ENCODE assay signal across 8 mouse cellular contexts in genomic region chr11:59135904-59136452, GRCm38 (mm10). TPM values are rescaled to one million over a fixed set of nuclear protein-coding genes. Genes with fewer than 3 reads are reported as not detected.
DNase-seq lines count a peak whose midpoint lies in the region; ATAC-seq and TF ChIP-seq lines count a peak whose summit lies in the region.

Gene Obscn, minus strand, starts transcription at chr11:59136402.

- H3K36me3 ChIP-seq in hindbrain, embryonic 14.5 days (replicated peaks; ENCODE audit: control insufficient read depth, insufficient read depth), result no peaks in the 10 kb centered on the region
- no peaks in the 10 kb centered on the region for H3K36me3 ChIP-seq in neural tube, embryonic 15.5 days

- no peak for ATAC-seq in hindbrain, embryonic 14.5 days (ENCODE audit: low FRiP score)
- ATAC-seq in neural tube, embryonic 15.5 days (ENCODE audit: low FRiP score), result no peak

- H3K9ac ChIP-seq in hindbrain, embryonic 14.5 days, result 0 out of 2 replicates have a peak within 1 kb of the TSS, but pooled peaks have one; percentile 26
- no peak within 1 kb of the TSS; the same call in 1 of the 2 replicates for H3K9ac ChIP-seq in neural tube, embryonic 15.5 days (replicated peaks)

- H3K4me2 ChIP-seq in hindbrain, embryonic 14.5 days (replicated peaks), result peak within 1 kb of the TSS; percentile 50
- peak within 1 kb of the TSS; percentile 59 for H3K4me2 ChIP-seq in neural tube, embryonic 15.5 days

- H3K4me1 ChIP-seq in hindbrain, embryonic 14.5 days (replicated peaks; ENCODE audit: control insufficient read depth, insufficient read depth, low read length), result no peaks in the 10 kb centered on the region
- peaks cover 13% of the 10 kb centered on the region for H3K4me1 ChIP-seq in neural tube, embryonic 15.5 days

- TF ChIP-seq CTCF in gastrocnemius, adult 2 months (IDR thresholded peaks at IDR 0.05), result no peak

- H3K9me3 ChIP-seq in hindbrain, embryonic 14.5 days (ENCODE audit: control insufficient read depth, low read length), result no peaks in the 10 kb centered on the region
- no peaks in the 10 kb centered on the region for H3K9me3 ChIP-seq in neural tube, embryonic 15.5 days (replicated peaks)

- H3K4me3 ChIP-seq in gastrocnemius, adult 2 months, result peak within 1 kb of the TSS; percentile 76
- H3K4me3 ChIP-seq in hindbrain, embryonic 14.5 days (replicated peaks; ENCODE audit: low read length), result peak within 1 kb of the TSS; percentile 30
- H3K4me3 ChIP-seq in neural tube, embryonic 15.5 days (replicated peaks), result peak within 1 kb of the TSS; percentile 34

- H3K27me3 ChIP-seq in hindbrain, embryonic 14.5 days (ENCODE audit: control insufficient read depth, insufficient read depth, low read length), result peaks cover 54% of the 10 kb centered on the region
- peaks cover 66% of the 10 kb centered on the region for H3K27me3 ChIP-seq in neural tube, embryonic 15.5 days (replicated peaks)

- intact Hi-C loops in gastrocnemius, adult 2 months (cut with DNase I), result no loop called here
- intact Hi-C loops in left cerebral cortex, postnatal 4 days (cut with DNase I), result no loop called here

- DNase-seq in retina, postnatal 1 day, result peak; percentile 32
- no peak for DNase-seq in retina, embryonic 14.5 days (ENCODE audit: low spot score)
- peak; percentile 67 for DNase-seq in gastrocnemius, adult 2 months
- DNase-seq in hindbrain, embryonic 14.5 days (ENCODE audit: low spot score), result no peak
- DNase-seq in thymus, postnatal 36 days, result no peak
- DNase-seq in left cerebral cortex, postnatal 4 days, result no peak
- DNase-seq in layer of hippocampus, postnatal 36 days, result no peak

- WGBS in hindbrain, embryonic 14.5 days, result 16% methylated on average over 44 of the region's 44 CpGs
- WGBS in neural tube, embryonic 15.5 days, result 18% methylated on average over 44 of the region's 44 CpGs

- peak within 1 kb of the TSS; percentile 99 for H3K27ac ChIP-seq in gastrocnemius, adult 2 months
- no peak within 1 kb of the TSS for H3K27ac ChIP-seq in hindbrain, embryonic 14.5 days
- no peak within 1 kb of the TSS for H3K27ac ChIP-seq in neural tube, embryonic 15.5 days (replicated peaks)

RNA-seq across cellular contexts. Expression of gene Obscn, which starts in this region (rescaled TPM):
- total RNA-seq in gastrocnemius, adult 2 months (2021), result 1,000 to 10,000 TPM; 1,792 to 1,942 TPM
- polyA plus RNA-seq in hindbrain, embryonic 14.5 days (2014; fragmentation: Nextera tagmentation; extraction: Ambion mirVana), result 0.63 and 0.71 TPM in 2 replicates
- polyA plus RNA-seq in neural tube, embryonic 15.5 days (2015; fragmentation: Nextera tagmentation; extraction: Ambion mirVana), result 0.72 and 0.91 TPM in 2 replicates
- 1 to 10 TPM; 4.4 to 4.7 TPM for total RNA-seq in left cerebral cortex, postnatal 4 days (2021)
- total RNA-seq in layer of hippocampus, postnatal 36 days (2021), result 1 to 10 TPM; 1.2 to 1.7 TPM

Comparison
In these comparisons a context has a peak if more than half of its experiments do, and no peak if none do; other contexts are left out.
1. RNA of gene Obscn (total RNA-seq): 1,792 to 1,942 TPM in gastrocnemius, adult 2 months; 4.4 to 4.7 TPM in left cerebral cortex, postnatal 4 days and 1.2 to 1.7 TPM in layer of hippocampus, postnatal 36 days; every median in the first group is over 100 times any median in the second.
2. DNase-seq: peak in retina, postnatal 1 day (single experiment) and gastrocnemius, adult 2 months (single experiment); none in retina, embryonic 14.5 days (single experiment), hindbrain, embryonic 14.5 days (single experiment), thymus, postnatal 36 days (0 of 2), left cerebral cortex, postnatal 4 days (single experiment) and layer of hippocampus, postnatal 36 days (0 of 2).
3. Peak in every context shown above with its lines, with median percentiles within 50 percentile points of each other: H3K4me3 ChIP-seq.